Mouse (Mus musculus) ES-E14 (cell line): Measurements from ENCODE around the gene Gzmg.
"Not testable (repeated sequence)": the region's sequence is repeated elsewhere in the genome, so short reads cannot be mapped to it uniquely, and the experiment has no call there.

Experiments
- HCFC1 ChIP-seq: IDR thresholded peaks from 2 replicates; pipeline ENCODE4 v1.6.1; 2012; ENCODE audit warnings: low read length, inconsistent platforms, borderline replicate concordance; ENCODE audit not compliant: insufficient read depth
- MAFK ChIP-seq: IDR thresholded peaks from 2 replicates; pipeline ENCODE4 v1.6.1; 2014; ENCODE audit warnings: mild to moderate bottlenecking, low read depth, low read length, inconsistent platforms; ENCODE audit not compliant: insufficient read depth
- ZC3H11A ChIP-seq: IDR thresholded peaks from 2 replicates; pipeline ENCODE4 v1.6.1; 2012; ENCODE audit warnings: low read depth, mild to moderate bottlenecking, inconsistent platforms, low read length, borderline replicate concordance
- ZNF384 ChIP-seq: IDR thresholded peaks from 2 replicates; pipeline ENCODE4 v1.6.1; 2012; ENCODE audit warnings: low read depth, low read length, inconsistent platforms

GRCm38 (mm10) chr14:56159479-56159878 is at the start of gene Gzmg:
- not testable (repeated sequence) for TF ChIP-seq ZNF384, MAFK, ZC3H11A, HCFC1
